Mouse (Mus musculus) layer of hippocampus, adult 8-10 months (tissue): Measurements from ENCODE around the gene Galntl5. TPM values are rescaled to one million over a fixed set of nuclear protein-coding genes. Genes with fewer than 3 reads are reported as not detected.
"Not testable (repeated sequence)": the region's sequence is repeated elsewhere in the genome, so short reads cannot be mapped to it uniquely, and the experiment has no call there.

Experiments
- DNase-seq, 2 experiments: peaks; one replicate each; pipeline ENCODE4 v3.0.0; 2022; ENCODE audit warnings: low spot score in 2 of 2
- total RNA-seq, 4 experiments: library from RNA; stranded (reverse); gene quantifications; 2 replicates each; pipeline ENCODE4 v1.2.4; 2022

Galntl5 gene
- total RNA-seq, 4 experiments from 2014 or later = not detected

DNA sequence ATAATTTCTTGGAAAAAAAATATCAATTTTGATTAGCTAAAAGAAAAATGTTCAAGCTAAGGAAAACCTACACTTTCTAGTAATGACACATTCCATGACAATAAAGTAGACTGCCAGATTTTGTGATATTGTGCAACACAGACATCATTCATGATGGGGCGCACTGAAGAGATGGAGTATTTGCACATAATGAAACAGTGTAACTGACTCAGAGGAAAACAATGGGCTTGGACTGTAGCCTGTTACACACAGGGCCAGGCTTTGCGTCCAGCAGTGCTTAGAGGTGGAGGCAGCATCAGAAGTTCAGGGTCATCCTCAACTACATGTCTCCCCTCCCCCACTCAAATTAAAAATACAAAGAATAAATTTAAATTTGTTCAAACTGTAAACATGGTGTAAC, 9.3 kb downstream of the Galntl5 start:
- no peak for DNase-seq

DNA sequence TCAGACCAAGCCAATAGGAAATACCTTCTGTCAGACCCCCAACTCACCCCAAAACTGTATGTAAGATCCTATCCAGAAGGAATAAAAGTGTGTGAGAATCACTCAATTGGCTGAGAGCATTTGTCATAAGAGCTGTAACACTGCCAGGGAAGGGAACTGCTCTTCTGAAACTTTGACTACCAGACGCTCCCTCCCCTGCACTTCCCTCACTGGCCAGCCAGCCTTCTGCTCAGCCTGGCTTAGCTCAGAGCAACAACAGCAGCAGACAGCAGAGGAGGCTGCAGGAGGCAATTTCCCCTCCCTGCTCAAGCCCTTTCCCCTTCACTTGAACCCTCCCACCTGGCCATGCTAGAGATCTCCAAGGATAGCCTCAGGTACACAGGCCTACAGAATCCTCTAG, 30.6 kb downstream of the Galntl5 start:
- peak; percentile 10 to 30 for DNase-seq

DNA sequence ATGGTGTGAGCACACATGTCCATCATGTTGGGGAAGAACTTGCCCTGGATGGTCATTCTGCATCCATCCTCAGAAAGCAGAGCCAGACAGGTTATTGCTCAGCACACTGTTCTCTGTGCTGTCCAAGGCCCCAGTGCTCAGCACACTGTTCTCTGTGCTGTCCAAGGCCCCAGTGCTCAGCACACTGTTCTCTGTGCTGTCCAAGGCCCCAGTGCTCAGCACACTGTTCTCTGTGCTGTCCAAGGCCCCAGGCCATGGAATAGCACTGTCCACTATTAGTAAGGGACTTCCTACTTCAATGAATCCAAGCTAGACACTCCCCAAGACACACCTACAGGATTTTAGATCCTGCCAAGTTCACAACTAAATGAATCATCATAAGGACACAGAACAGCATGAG, 32.0 kb downstream of the Galntl5 start:
- not testable (repeated sequence) for DNase-seq

DNA sequence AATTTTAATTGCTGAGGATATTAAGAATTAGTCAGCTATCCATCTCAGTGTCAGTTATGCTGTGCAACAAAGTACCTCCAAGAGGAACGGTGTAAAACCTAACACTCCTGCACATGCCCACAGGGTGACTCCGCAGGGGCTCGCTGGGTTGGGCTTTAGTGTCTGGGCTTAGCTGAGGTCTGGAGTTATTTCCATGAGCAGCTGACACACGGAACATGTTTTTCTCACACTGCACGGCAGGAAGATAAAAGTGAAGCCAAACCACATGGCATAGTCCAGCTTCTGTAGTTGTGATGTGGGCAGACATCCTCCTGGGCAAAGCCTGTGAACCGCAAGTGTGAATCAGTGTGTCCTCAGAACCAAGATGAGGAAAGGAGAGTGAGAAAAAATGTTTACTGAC, 33.7 kb downstream of the Galntl5 start:
- no peak for DNase-seq

DNA sequence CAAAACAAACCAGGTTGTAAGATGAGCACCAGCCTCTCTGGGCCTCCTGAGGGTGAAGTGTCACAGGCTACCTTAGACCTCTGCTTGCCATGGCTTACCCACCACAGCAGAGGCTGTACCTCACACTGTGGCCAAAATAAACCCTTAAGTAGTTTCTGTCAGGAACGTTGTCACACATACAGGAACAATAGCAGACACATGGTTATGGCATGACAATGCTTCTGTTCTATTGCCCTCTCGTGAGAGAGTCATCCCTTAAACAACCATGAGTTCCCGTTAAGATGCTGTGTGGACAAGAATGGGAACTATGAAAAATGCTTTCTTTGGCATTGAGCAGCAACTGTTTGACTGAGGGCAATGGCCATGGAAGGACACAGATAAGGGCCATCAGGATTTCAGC, 40.3 kb downstream of the Galntl5 start, which contains the start of gene Galnt11:
Gene Galnt11 (plus strand): TSS at position 301 of the 400 bp plus-strand sequence.
- no peak for DNase-seq

DNA sequence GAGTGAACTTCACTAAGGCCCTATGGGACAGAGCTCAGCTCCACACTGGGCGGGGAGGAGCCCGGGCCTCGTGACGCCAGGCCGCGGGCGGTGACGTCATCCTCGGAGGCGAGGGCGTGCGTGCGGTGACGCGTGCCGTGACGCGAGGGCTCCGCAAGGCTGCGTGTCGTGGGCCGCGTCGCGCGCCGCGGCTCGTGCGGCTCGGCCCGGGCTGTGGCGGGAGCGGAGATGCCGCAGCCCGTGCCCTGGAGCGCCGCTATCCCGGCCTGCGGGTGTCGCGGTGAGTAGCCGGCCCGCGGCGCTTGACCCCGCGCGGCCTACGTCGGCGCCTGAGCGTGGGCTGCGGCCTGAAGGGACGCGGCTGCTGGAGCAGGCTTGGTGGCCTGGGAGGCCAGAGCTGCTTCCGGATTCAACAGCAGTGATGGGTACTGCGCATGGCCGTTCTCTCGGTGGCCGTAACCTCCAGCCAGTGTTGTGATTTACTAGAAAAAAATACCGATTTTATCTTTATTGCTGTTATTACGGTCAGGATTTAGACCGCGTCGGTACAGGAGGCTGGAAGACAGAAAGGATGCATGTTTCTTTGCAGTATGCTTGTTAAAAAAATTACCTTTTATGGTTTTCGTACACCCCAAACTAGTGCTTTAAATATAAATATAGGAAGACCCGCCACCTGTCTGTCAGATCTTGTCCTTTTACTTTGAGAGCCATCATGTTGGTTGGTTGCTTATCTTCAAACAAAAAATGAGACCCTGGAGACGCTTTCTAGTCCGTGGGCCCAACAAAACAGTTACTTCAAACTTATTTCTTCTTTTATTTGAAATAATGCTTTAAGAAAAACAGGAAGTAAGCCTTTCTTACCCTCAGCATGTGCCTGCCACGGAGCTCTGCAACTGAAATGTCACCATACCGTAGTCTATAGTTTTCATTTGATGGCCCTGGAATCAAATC, 41.8 kb downstream of the Galntl5 start, which contains the start of gene E130116L18Rik:
Gene E130116L18Rik (minus strand): TSS at position 402 of the 951 bp plus-strand sequence.
- peak; percentile 82 to 89 for DNase-seq

DNA sequence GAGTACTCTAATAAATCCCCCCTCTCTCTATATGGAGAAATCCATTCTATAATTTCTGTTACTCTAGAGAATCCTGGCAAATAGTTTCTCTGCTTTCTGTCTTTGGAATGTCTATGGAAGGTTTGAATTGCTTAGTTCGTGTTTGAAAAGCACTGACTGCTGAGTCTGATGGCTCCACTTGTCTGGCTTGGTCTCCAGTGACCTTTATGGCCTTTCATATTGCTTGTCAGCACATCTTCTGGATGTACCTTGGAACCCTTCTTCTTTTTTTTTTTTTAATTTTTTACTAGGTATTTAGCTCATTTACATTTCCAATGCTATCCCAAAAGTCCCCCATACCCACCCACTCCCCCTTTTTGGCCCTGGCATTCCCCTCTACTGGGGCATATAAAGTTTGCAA, 43.1 kb downstream of the Galntl5 start:
- not testable (repeated sequence) for DNase-seq

DNA sequence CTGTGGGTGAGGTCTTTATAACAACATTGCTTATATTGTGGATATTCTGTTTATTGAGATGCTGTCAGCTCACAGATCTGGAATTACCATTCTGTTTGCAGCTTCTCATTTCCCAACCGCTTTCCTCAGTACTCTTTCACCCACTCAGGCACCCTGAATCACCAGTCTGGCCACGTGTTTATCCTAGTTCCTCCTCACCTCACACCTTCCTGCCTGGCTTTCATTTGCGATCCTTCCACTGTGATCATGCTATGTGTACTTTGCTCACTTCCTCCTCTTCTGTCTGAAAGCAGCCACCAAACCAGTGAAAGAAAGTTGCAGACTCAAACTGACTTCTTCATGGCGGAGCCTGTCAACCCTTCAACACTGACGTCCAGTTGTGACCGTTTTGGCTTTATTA, 61.8 kb downstream of the Galntl5 start:
- DNase-seq = no peak

DNA sequence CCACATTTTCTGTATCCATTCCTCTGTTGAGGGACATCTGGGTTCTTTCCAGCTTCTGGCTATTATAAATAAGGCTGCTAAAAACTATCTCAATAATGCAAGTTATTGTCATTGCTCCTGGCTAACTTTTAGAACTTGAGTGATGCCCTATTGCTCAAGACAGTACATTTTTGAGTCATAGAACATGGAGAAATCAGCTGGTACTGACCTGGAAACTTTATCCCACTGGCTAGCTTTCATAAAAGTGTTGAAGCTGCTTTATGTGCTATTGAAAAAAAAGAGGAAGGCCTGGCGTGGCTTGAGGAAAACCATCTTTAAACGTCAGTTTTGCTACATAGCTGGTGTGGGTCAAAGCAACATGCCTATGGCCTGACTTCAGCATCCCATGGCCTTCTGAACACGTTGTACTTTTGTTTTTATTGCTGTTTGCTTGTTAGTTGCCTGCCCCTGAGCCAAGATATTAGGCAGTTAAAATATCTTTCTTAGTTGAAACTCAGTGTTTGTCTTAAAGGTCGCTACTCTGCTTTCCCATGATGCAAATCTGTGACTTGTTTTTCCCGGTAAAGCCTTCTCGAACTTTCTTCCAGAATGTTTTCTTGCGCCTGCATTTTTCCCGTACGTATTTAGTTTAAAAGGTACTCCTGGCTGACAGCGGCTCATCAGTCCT, 64.7 kb downstream of the Galntl5 start:
- DNase-seq = no peak

DNA sequence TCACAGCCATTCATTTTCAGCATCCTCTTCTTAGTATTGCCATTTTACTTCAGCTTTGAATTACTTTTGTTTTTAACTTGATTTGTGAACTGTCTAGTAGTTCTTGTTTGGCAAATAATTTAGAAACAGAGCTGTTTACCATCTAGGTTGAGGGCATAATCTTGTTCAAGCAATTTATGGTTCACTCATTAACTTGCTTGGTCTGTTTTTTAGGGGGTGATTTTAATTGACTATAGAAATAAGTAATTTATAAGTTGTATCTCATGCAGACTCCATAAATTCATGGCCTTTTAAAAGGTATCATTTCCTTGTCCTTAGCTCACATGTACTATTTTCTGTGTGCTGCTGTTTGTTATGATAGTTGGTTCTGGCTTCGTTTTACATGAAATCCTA, 65.2 kb downstream of the Galntl5 start:
- DNase-seq = no peak

DNA sequence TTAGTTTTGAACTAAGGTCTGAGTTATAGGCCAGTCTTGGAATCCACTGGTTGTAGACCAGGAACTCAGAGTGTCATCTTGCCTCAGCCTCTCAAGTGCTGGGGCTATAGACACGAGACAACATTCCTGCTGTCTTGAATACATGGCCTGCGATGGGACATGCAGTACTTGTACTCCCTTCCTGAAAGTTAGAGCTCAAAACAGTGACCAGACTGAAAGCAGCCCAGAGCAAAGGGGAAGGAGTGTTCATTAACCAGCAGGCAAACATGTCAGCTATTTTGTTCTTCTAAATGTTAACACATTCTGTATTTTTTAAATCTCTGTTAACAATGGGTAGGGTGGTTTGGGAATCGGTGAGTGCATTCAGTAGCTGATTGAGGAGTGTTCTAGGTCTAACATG, 65.8 kb downstream of the Galntl5 start:
- DNase-seq = no peak

DNA sequence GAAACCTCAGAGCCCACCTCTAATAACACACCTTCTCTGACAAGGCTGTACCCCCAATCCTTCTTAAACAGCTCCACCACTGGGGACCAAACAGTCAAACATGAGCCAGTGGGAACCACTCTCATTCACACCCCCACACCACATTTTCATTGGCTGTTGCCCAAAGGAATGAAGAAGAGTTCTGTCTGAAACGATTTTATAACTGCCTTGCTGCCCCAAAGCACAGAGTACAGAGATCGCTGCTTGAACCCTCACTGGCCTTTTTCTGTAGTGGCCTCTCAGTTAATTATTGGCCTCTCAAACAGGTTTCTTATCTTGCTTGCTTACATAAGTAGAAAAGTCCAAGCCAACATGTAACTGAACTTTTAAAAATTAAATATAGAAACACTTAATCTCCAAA, 71.2 kb downstream of the Galntl5 start:
- DNase-seq = no peak

DNA sequence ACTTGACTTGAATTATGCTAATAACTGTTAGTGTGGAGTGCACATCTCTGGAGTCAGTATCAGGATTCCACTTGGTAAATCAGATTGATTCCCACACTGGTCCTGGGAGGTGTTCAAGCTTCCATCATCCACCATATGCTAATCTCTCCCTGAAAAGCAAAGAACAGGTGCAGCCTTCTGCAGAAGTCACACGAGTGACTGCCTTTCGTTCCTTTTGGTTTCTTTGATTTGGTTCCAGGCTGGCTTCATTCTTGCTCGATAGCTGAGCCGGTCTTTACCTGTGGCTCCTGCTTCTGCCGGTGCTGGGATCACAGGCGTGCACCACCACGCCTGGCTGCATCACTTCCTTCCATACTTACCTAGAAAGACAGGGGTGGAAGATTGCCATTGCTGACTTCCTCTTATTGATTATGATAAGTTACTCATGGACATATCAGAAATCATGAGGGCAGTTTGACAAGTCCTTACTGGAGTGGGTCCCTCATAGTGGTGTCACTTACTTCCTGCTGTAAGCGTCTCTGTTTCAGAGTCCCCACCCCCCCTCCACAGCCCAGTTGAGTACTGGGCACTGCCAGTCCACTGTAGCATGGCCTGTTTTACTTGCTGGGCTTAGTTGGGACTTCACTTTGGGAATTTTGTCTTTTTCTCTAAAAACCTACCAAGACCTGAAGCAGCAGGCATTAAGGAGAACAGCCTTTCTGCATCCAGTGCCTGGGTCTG, 71.7 kb downstream of the Galntl5 start:
- DNase-seq = no peak

DNA sequence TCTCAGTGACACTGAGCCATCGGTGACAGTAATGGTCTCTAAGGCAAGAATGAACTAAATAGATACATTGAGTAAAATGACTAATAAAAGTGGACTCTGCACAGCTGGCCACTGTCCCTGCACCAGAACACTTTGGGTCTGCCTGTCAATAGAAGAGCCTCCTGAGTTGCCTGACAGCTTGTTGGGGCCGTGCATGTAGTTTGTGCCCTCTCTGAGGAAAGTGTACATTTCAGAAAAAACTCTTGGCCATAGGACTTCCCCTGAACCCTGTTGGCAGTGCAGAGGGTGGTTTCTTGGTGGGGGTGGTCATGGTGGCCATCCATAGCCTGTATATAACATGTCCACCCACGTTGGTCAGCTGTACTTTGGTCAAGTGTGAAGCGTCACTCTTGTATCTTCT, 73.2 kb downstream of the Galntl5 start:
- DNase-seq = no peak

DNA sequence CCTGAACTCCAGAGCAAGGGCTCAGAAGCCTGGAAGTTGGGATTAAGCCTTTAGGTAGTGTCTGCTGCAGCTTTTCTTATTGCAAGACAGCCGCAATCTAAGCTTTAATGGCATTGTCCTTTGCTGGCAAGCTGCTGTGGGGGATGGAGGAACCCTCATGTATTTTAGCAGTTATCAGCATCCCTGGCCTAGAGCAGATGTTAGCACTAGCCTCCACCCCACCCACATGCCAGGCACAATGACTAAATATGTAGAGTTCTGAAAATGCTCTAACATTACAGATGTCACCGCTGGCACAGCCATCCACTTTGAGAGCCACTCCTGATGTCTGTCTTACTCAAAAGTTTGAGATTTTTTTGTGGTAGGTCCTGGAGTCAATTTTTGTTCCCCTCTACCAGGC, 75.4 kb downstream of the Galntl5 start:
- DNase-seq = peak in 1 of 2 experiments; percentile 21

DNA sequence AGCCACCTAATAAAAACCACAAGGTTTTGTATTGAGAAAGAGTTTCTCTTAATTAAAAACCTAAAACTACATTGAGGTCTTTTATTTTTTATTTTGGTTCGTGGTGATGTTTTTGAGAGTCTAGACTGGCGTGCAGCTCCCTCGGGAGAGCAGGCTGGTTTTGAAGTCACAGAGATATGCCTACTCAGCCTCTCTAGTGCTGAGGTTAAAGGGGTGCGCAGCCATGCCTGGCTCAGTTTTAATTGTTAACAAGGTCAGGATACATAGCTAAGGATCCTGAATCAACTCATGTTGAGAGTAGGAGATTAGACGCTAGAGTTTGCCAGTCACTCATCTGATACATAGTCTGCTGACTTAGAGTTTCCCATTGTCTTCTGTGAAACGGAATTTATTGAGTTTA, 80.2 kb downstream of the Galntl5 start:
- no peak for DNase-seq

DNA sequence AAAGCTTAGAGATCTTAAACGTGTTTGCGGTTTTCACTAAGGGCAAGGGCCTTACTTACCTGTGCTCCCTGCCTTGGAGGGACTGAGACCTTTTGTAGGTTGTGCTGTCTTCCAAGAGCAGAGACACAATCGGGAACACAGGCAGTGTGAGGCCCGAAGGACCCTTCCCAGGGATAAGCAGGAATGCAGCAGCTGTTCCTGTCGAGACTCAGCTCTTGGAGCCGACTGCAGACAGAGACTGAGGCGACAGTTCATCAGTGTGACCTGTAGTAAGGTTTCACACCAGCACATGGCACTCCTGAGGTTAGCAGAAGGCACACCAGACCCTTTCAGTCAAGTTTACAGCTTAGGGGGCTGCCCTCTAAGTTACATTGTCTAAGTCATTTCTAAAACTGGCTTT, 81.0 kb downstream of the Galntl5 start:
- no peak for DNase-seq

DNA sequence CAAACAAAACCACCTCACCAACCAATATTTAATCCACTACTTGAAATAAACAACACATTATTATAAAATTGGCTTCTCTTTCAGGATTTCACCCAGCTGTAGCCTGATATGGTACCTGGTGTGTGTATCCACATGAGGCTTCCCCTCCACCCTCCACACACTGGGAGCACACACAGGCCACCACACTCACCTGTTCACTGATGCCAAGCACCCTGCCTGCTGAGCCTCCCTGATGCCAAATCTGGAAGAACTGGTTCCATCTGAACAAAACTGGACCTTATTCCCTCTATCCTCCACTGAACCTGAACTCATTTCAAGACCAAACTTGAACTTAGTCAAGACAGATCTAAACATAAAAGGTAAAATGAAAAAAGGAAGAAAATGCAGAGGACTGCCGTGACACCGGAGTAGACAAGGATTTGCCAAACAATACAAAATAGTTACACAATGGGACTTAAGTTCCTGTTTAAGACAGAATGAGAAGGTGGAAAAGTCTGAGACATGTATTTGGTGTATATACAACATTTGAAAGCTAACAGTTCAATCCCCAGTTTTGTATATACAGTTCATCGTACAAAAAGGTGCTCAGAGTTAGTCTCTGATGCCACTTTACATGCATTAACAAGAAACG, 87.1 kb downstream of the Galntl5 start:
- no peak for DNase-seq
